Mouse (Mus musculus): ENCODE data around the gene Il17d.

Il17d gene

DNA sequence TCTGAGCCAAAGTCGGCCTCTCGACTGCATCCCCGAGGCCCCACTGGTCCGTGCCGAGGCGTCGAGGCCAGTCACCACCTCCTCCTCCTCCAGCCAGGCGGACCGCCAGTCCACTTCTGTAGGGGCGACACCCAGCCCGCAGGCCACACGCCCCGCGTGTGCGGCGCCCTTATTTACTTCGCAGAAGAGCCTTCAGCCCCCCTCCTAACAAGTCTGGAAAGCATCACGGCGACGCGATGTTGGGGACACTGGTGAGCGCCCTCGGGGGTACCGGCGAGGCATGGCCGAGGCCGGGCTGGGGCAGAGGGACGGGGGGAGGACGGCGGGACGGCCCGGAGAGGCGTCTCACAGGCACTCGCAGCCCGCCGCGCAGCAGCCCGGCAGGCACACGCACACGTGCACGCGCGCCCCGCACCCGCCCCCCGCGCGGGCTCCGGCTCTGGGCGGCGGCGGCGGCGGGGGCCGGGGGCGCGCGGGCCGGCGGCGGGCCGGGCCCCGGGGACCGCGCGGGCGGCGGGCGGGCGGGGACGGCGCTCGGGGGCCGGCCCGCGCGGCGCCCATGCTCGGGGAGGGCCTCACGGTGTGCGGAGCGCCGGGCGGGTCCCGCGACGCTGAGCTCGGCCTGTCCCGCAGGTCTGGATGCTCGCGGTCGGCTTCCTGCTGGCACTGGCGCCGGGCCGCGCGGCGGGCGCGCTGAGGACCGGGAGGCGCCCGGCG lies at the start of gene Il17d:
Gene Il17d, plus strand, starts transcription at position 107 of the 717 bp plus-strand sequence.
- DNase-seq (ENCODE audit: low read depth, low spot score) = no peak

DNA sequence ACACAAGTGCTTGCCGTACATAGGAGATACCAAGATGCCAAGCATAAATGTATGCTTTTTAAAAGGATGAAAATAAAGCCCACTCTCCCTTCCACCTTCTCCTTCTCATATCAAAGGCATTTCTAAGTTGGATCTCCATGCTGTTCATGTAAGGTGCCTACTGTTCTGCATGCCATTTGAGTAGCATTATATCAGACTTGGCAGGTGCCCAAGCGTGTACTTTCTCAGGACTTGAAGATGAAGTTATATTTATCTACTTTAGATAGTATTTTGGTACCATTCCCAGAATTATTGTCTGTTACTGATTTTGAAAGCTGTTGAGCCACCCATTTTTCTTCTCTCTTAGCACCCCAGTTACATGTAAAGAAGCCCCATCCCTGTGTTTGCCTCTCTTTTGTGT lies 49.5 kb upstream of the Il17d start:
- no peak for DNase-seq (ENCODE audit: low read depth, low spot score)

DNA sequence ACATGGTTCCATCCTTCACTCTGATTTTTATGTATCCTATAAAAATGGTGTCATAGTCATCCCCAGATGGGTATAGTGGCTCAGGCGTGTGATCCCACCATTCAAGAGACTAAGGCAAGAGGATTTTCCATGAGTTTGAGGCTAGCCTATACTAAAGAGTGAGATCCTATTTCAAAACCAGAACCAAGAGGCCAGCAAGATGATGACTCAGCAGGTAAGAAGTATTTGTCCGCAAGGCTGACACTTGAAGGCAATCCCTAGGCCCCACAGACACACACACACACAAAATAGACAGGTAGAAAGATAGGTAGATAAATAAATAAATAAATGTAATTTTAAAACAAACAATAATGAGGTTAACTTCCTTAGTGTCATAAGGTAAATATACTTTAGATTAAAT lies 42.3 kb upstream of the Il17d start:
- DNase-seq (ENCODE audit: low read depth, low spot score) = no peak

- DNase-seq (ENCODE audit: low read depth, low spot score) = no peak
These were observed 40.4 kb upstream of the Il17d start for GRCm38 (mm10) chr14:57484183-57484582.

GRCm38 (mm10) chr14:57489696-57490095 lies 34.9 kb upstream of the Il17d start:
- no peak for DNase-seq (ENCODE audit: low read depth, low spot score)

GRCm38 (mm10) chr14:57493840-57494239 lies 30.7 kb upstream of the Il17d start:
- DNase-seq (ENCODE audit: low read depth, low spot score) = no peak

- no peak for DNase-seq (ENCODE audit: low read depth, low spot score)
These were observed 20.8 kb upstream of the Il17d start for GRCm38 (mm10) chr14:57503729-57504128.

GRCm38 (mm10) chr14:57509554-57509953 lies 15.0 kb upstream of the Il17d start:
- DNase-seq (ENCODE audit: low read depth, low spot score) = no peak

- no peak for DNase-seq (ENCODE audit: low read depth, low spot score)
These were observed 9.3 kb upstream of the Il17d start for GRCm38 (mm10) chr14:57515156-57515762.

- DNase-seq (ENCODE audit: low read depth, low spot score) = no peak
These were observed 7.6 kb upstream of the Il17d start for GRCm38 (mm10) chr14:57517001-57517400.

DNA sequence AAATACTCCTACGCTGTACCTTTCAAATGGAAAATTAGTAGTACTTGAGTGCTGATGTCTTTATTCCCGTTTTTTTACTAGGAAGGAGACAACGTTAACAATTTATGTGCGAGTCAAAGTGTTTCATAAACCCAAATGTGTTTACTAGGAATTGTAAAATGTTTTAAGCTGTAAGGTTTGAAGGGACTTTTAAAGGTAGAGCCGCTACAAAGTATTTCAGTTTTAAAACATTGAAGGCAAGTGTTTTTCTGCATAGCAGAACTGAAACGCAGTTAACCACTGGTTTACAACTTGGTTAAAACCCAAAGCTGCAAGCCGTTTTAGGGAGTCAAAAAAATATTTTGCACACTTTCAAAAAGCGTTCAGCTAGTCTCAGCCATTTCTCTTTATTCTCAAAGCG lies 815 bp upstream of the Il17d start:
- no peak for DNase-seq (ENCODE audit: low read depth, low spot score)

- DNase-seq (ENCODE audit: low read depth, low spot score) = peak; percentile 47
These were observed 942 bp downstream of the Il17d start for GRCm38 (mm10) chr14:57525388-57526049.

DNA sequence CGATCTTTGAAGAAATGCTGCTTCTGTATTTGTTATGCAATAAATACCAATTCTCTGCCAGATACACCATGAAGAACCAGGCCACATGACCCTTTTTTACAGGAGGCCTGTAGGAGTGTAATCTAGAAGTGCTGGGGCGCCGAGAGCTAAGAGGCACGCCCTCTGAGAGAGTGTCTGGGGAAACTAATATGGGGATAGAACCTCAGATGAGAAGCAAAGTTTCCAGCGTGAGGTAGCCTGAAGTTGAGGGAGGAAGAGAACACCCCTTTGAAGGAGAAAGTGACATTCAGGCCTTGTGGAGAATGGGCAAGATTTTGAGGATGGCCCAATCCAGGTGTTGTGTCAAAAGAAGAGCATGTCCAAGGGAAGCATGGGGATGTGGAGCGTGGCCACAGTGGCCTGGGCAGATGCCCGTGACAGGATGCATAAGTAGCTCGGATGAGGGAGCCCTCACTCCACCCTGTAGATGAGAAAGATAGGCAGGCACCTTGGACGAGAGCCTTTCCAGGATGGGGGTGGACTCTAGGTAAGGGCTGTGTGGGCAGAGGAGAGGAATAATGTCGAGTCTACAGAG lies 1.6 kb downstream of the Il17d start:
- no peak for DNase-seq (ENCODE audit: low read depth, low spot score)

DNA sequence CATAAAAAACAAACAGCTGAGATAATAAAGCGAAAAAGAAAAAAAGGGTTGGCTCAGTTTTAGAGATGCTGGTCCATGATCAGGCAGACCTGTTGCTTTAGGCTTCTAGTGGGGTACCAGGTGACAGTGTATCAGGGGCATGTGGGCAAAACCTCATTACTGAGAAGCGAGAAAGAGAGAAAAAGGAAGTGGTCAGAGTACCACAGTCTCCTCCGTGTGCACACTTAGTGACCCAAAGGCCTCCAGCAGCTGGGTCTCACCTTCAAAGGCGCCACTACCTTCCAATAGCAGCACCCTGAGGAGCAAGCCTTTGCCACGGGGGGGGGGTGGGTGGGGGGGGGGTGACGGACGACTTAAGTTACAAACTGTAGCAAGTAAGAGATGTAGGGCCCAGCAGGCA lies 2.5 kb downstream of the Il17d start:
- DNase-seq (ENCODE audit: low read depth, low spot score) = no peak

DNA sequence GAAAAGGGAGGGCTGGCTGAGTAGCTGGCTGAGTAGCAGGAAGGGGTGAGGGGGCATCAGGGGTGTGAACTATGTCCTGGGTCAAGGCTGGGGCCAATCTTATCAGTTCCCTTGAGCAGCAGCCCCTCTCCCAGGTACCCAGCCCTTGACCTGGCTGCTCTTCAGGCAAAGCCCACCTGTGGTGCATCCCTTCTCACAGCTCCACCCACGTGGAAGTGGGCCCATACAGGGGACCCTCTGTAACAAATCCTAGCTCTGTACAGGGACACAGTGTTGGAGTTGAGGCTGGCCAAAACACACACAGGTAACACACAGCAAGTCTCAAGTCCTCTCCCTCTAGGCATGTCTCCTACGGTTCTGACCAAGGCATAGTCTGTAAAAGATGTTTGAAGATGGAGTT lies 3.0 kb downstream of the Il17d start:
- DNase-seq (ENCODE audit: low read depth, low spot score) = no peak

- DNase-seq (ENCODE audit: low read depth, low spot score) = no peak
These were observed 4.7 kb downstream of the Il17d start for GRCm38 (mm10) chr14:57529086-57529785.

DNA sequence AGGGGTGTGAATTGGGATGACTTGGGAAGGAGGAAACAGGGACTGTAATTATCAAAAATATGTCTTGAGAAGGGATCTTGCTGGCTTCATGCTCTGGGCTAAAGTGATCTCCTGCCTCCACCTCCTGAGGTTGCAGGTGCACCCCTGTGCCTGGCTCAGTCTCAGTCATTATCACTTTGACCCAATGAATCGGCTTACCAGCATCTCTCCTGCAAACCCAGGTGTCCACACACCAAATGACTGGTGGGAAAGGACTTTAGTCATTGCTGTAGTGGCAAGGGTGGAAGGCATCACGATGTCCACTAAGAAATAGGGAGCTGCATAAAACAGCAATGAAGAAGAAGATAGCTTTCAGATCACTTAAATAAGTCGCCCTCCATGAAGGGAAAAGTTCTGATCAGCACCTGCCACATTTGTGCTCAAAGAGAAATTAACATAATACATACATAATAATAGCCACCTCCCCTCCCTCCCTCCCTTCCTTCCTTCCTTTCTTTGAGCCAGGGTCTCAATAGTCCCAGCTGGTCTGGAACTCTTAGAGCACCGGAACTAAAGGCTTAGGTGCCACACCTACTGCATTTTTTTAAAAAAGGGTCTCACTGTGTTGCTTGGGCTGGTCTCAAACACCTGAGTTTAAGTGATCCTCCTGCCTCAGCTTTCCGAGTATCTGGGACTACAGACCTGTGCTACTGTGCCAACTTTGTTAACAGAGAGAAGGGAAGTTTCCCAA lies 5.4 kb downstream of the Il17d start:
- DNase-seq (ENCODE audit: low read depth, low spot score) = no peak

- DNase-seq (ENCODE audit: low read depth, low spot score) = no peak
These were observed 8.0 kb downstream of the Il17d start for GRCm38 (mm10) chr14:57532577-57532976.

- no peak for DNase-seq (ENCODE audit: low read depth, low spot score)
These were observed 8.6 kb downstream of the Il17d start for GRCm38 (mm10) chr14:57533214-57533613.

GRCm38 (mm10) chr14:57533841-57534240 lies 9.3 kb downstream of the Il17d start:
- no peak for DNase-seq (ENCODE audit: low read depth, low spot score)

DNA sequence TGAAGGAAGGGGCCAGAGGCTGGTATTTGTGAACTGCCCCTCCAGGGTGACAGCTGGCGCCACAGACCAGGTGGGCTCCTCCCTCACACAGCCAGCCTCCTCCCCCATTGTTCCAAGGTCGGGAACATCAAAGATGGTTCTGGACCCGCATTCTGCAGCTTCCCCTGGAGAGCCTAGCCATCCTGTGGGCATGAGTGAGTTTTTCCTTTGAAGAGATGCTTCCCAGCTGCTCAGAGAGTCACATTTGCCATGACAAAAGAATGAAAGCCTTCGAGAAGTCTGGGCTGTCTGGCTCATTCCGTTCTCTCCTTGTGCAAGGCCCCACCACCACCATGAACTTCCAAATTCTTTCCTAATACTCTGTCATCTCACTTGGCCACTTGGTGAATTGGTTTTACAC lies 9.8 kb downstream of the Il17d start:
- DNase-seq (ENCODE audit: low read depth, low spot score) = no peak

All from retina, adult 2 months (tissue).